Mouse (Mus musculus) midbrain, embryonic 16.5 days (tissue): ENCODE measurements at regions not wholly inside any gene's neighbourhood (a gene's known extent, or its start where the extent isn't known, plus 50 kb on each side); places are given as distances from the start of the nearest gene placed in this dataset.

ENCODE experiments used
- ATAC-seq: fragments of 200-750 bp; cut with Nextera tagmentation; 2 replicates; pipeline ENCODE4 v1.8.0; 2017; ENCODE audit warnings: moderate TSS enrichment
- H3K27ac ChIP-seq: fragments of 300-500 bp; sonication (generic); 2 replicates; pipeline ENCODE4 v1.5.1; 2014; ENCODE audit warnings: mild to moderate bottlenecking, low read length, mixed read lengths
- H3K27me3 ChIP-seq: fragments of 300-500 bp; sonication (generic); 2 replicates; pipeline ENCODE4 v1.6.1; 2014; ENCODE audit warnings: low read depth, low read length, mixed read lengths; ENCODE audit not compliant: control insufficient read depth, insufficient read depth
- H3K36me3 ChIP-seq: fragments of 300-500 bp; sonication (generic); 2 replicates; pipeline ENCODE4 v1.6.1; 2014; ENCODE audit warnings: mild to moderate bottlenecking, low read length, moderate library complexity, mixed read lengths; ENCODE audit not compliant: control insufficient read depth, insufficient read depth
- H3K4me1 ChIP-seq: fragments of 300-500 bp; sonication (generic); 2 replicates; pipeline ENCODE4 v1.6.1; 2014; ENCODE audit warnings: mild to moderate bottlenecking, low read length, mixed read lengths; ENCODE audit not compliant: control insufficient read depth, insufficient read depth
- H3K4me2 ChIP-seq: fragments of 300-500 bp; sonication (generic); 2 replicates; pipeline ENCODE4 v1.6.1; 2014; ENCODE audit warnings: mild to moderate bottlenecking, low read length, mixed read lengths
- H3K4me3 ChIP-seq: fragments of 300-500 bp; sonication (generic); 2 replicates; pipeline ENCODE4 v1.5.1; 2014; ENCODE audit warnings: low read depth, mild to moderate bottlenecking, low read length, moderate library complexity, mixed read lengths
- H3K9ac ChIP-seq: fragments of 300-500 bp; sonication (generic); 2 replicates; pipeline ENCODE4 v1.6.1; 2014; ENCODE audit warnings: low read depth, low read length, mixed read lengths
- H3K9me3 ChIP-seq: fragments of 300-500 bp; sonication (generic); replicated peaks from 2 replicates; pipeline ENCODE4 v1.6.1; 2014; ENCODE audit warnings: mild to moderate bottlenecking, low read length, mixed read lengths; ENCODE audit not compliant: control insufficient read depth, poor library complexity, severe bottlenecking
- WGBS: fragments of 180-500 bp; shearing (Covaris S2); extraction: QIAGEN DNeasy Blood & Tissue Kit; methylation state at CpG from one replicate; pipeline ENCODE4 v1.1.7; 2014; 5-methylcytosine and 5-hydroxymethylcytosine counted together

- H3K9me3 ChIP-seq: no peaks in the 10 kb centered on the region
- WGBS: 74% methylated on average over 9 of the region's 9 CpGs
- no peak overlapping the region for H3K27ac ChIP-seq
- H3K4me3 ChIP-seq: no peak overlapping the region
- no peak overlapping the region for H3K4me2 ChIP-seq
- ATAC-seq: 0 out of 2 replicates have a peak, but pooled peaks have one; percentile 14
- no peak overlapping the region for H3K9ac ChIP-seq
- peaks cover 8% of the 10 kb centered on the region for H3K27me3 ChIP-seq
- no peaks in the 10 kb centered on the region for H3K4me1 ChIP-seq
- H3K36me3 ChIP-seq: no peaks in the 10 kb centered on the region
Measured at GRCm38 (mm10) chr19:59395739-59396138, 50.2 kb upstream of the Pdzd8 start.

GRCm38 (mm10) chr19:59396506-59396905 lies 50.9 kb upstream of the Pdzd8 start:
- H3K27ac ChIP-seq: no peak overlapping the region
- no peak overlapping the region for H3K9ac ChIP-seq
- no peaks in the 10 kb centered on the region for H3K4me1 ChIP-seq
- no peaks in the 10 kb centered on the region for H3K9me3 ChIP-seq
- no peak overlapping the region for H3K4me2 ChIP-seq
- H3K4me3 ChIP-seq: no peak overlapping the region
- no peaks in the 10 kb centered on the region for H3K36me3 ChIP-seq
- WGBS: 75% methylated on average over 3 of the region's 3 CpGs
- ATAC-seq: no peak
- peaks cover 7% of the 10 kb centered on the region for H3K27me3 ChIP-seq

GRCm38 (mm10) chr19:59399849-59400585 lies 54.4 kb upstream of the Pdzd8 start:
- H3K9ac ChIP-seq: no peak overlapping the region
- no peaks in the 10 kb centered on the region for H3K4me1 ChIP-seq
- ATAC-seq: no peak
- no peak overlapping the region for H3K4me3 ChIP-seq
- WGBS: 33% methylated on average over 11 of the region's 11 CpGs
- H3K4me2 ChIP-seq: no peak overlapping the region
- H3K36me3 ChIP-seq: no peaks in the 10 kb centered on the region
- no peak overlapping the region for H3K27ac ChIP-seq
- peaks cover 7% of the 10 kb centered on the region for H3K27me3 ChIP-seq
- H3K9me3 ChIP-seq: no peaks in the 10 kb centered on the region

- peaks cover 7% of the 10 kb centered on the region; the same call in 1 of the 2 replicates for H3K27me3 ChIP-seq
- 84% methylated on average over 3 of the region's 3 CpGs for WGBS
- no peak overlapping the region for H3K9ac ChIP-seq
- H3K9me3 ChIP-seq: no peaks in the 10 kb centered on the region
- H3K36me3 ChIP-seq: no peaks in the 10 kb centered on the region
- no peak overlapping the region for H3K4me3 ChIP-seq
- H3K4me1 ChIP-seq: no peaks in the 10 kb centered on the region
- H3K4me2 ChIP-seq: no peak overlapping the region
- no peak for ATAC-seq
- H3K27ac ChIP-seq: no peak overlapping the region
Measured at GRCm38 (mm10) chr19:59401304-59401703, 55.7 kb upstream of the Pdzd8 start.

GRCm38 (mm10) chr19:59402097-59402496 lies 56.1 kb upstream of the Emx2 start:
- H3K4me3 ChIP-seq: no peak overlapping the region
- H3K36me3 ChIP-seq: no peaks in the 10 kb centered on the region

GRCm38 (mm10) chr19:59404082-59404481 lies 54.1 kb upstream of the Emx2 start:
- no peak overlapping the region for H3K4me2 ChIP-seq
- H3K36me3 ChIP-seq: no peaks in the 10 kb centered on the region
- no peak for ATAC-seq
- WGBS: 96% methylated on average over 2 of the region's 2 CpGs
- H3K27ac ChIP-seq: no peak overlapping the region
- no peaks in the 10 kb centered on the region for H3K9me3 ChIP-seq
- no peak overlapping the region for H3K4me3 ChIP-seq
- H3K9ac ChIP-seq: no peak overlapping the region
- peaks cover 4% of the 10 kb centered on the region; the same call in 1 of the 2 replicates for H3K27me3 ChIP-seq
- H3K4me1 ChIP-seq: no peaks in the 10 kb centered on the region

More at GRCm38 (mm10) chr19:59402097-59402496, 56.1 kb upstream of the Emx2 start:
- ATAC-seq: no peak
- peaks cover 7% of the 10 kb centered on the region; the same call in 1 of the 2 replicates for H3K27me3 ChIP-seq
- 91% methylated on average over 4 of the region's 4 CpGs for WGBS
- H3K9ac ChIP-seq: no peak overlapping the region
- no peaks in the 10 kb centered on the region for H3K9me3 ChIP-seq
- no peak overlapping the region for H3K4me2 ChIP-seq
- H3K27ac ChIP-seq: no peak overlapping the region
- no peaks in the 10 kb centered on the region for H3K4me1 ChIP-seq

GRCm38 (mm10) chr19:59404766-59405165 lies 53.4 kb upstream of the Emx2 start:
- Histone ChIP-seq H3K4me2 (no peak overlapping the region), H3K27me3 (peaks cover 4% of the 10 kb centered on the region; the same call in 1 of the 2 replicates), H3K4me1 (no peaks in the 10 kb centered on the region), H3K9ac (no peak overlapping the region), H3K36me3 (no peaks in the 10 kb centered on the region), H3K27ac (no peak overlapping the region), H3K4me3 (no peak overlapping the region), H3K9me3 (no peaks in the 10 kb centered on the region)
- ATAC-seq: no peak
- WGBS: 92% methylated on average over 1 of the region's 1 CpGs

GRCm38 (mm10) chr19:59405616-59406015 lies 52.6 kb upstream of the Emx2 start:
- ATAC-seq: no peak
- WGBS: 98% methylated on average over 5 of the region's 5 CpGs
- Histone ChIP-seq H3K4me2 (no peak overlapping the region), H3K27me3 (no peaks in the 10 kb centered on the region), H3K9me3 (no peaks in the 10 kb centered on the region), H3K4me1 (no peaks in the 10 kb centered on the region), H3K4me3 (no peak overlapping the region), H3K36me3 (no peaks in the 10 kb centered on the region), H3K9ac (no peak overlapping the region), H3K27ac (no peak overlapping the region)

GRCm38 (mm10) chr19:59408094-59408493 lies 50.1 kb upstream of the Emx2 start:
- no peak for ATAC-seq
- Histone ChIP-seq H3K9ac (no peak overlapping the region), H3K4me3 (no peak overlapping the region), H3K27me3 (no peaks in the 10 kb centered on the region), H3K27ac (no peak overlapping the region), H3K4me2 (no peak overlapping the region), H3K9me3 (no peaks in the 10 kb centered on the region), H3K4me1 (no peaks in the 10 kb centered on the region), H3K36me3 (no peaks in the 10 kb centered on the region)
- 75% methylated on average over 2 of the region's 2 CpGs for WGBS
